Mouse (Mus musculus): ENCODE data around the gene Dcdc2b.

Dcdc2b gene

DNA sequence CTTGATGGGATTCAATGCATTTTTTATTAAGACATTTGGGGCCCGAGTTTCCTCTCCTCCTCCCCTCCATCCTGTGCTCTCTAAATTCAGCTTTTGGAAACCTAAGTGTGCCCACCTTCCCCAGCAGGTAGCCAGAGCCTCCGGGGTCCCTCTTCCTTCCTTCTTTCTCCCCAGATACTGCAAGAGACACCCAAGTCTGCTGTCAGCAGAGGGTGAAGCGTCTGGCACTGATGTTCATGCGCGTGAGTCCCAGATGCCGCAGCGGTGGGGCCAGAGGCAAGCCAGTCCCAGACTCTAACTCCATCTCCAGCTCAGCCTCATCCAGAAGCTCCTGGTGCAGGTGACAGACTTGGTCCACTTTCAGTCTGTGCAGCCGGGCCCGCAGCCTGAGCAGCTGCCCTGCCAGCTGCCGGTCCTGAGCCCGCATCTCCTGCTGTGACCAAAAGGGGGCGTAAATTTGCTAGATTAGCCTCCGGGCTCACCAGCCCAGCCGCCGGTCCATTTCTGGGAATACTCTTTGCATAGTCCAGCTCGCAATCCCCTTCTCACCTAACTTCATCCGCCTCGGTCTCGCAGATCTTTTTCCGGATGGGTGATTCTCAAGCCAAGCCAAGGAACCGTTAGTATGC, 37.1 kb downstream of the Dcdc2b start:
- peak; percentile 84 for DNase-seq

DNA sequence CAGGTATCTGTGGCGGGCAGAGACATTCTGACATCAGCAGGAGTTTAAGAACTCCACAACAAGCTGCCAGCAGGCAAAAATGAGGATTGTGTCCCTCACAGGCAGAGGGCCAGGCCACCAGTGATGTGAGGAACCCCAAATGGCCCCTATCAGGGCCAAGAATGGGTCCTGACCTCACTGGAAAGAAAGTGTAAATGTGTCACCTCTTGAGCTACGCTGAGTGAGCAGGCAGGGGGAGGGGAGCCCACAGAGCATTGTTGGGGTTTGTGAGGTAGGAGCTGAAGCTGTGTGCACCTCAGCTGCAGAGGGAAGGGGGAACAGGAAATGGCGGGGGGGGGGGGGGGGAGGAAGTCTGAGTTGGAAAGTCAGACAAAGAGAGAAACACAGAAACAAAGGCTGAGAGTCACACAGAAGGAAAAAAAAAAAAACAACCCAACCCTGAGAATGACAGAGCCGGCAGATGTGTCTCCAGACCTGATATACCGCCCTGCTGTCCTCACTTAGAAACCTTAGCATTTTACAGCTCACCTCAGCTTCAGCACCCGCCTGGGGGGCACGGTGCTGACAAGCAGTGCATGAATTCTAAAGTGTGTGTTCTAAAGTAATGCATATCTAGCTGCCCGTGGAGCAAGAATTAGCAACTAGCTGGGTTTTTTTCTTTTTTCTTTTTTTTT, 38.7 kb downstream of the Dcdc2b start:
- peak; percentile 53 for DNase-seq

DNA sequence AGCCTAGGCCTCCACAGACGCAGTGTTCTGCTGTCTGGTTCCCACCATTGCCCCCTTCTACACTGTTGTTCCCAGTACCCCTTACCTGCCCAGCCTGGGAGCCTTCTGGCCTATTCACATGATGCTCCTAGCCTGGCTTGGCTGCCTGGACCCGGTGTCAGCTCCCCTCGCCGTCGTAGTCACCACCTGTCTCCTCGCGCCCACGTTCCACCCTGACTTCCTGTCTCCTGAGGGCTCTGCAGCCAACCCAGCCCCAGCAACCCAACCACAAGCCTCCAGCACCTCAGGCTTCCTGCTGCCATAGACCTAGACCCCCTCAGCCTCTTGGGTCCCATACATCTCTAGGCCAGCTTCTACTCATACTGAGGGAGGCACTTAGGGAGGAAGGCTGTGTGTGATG, 40.6 kb downstream of the Dcdc2b start, which contains the start of gene Lck:
TSS of gene Lck (minus strand) at position 212 of the 400 bp plus-strand sequence.
- DNase-seq = peak; percentile 17

DNA sequence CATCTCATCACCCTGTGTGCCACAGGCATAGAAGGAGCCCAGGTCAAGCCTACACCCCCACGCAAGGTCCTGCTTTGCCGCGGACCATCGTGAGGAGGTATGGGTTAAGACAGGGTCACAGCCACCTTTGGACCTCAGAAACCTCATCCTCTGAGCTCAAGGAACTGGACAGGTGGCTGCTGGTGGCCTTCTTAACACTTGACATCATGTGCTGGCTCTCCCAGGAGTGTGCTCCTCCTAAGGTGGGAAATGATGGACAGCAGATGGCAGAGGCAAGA, 41.0 kb downstream of the Dcdc2b start:
- no peak for DNase-seq

DNA sequence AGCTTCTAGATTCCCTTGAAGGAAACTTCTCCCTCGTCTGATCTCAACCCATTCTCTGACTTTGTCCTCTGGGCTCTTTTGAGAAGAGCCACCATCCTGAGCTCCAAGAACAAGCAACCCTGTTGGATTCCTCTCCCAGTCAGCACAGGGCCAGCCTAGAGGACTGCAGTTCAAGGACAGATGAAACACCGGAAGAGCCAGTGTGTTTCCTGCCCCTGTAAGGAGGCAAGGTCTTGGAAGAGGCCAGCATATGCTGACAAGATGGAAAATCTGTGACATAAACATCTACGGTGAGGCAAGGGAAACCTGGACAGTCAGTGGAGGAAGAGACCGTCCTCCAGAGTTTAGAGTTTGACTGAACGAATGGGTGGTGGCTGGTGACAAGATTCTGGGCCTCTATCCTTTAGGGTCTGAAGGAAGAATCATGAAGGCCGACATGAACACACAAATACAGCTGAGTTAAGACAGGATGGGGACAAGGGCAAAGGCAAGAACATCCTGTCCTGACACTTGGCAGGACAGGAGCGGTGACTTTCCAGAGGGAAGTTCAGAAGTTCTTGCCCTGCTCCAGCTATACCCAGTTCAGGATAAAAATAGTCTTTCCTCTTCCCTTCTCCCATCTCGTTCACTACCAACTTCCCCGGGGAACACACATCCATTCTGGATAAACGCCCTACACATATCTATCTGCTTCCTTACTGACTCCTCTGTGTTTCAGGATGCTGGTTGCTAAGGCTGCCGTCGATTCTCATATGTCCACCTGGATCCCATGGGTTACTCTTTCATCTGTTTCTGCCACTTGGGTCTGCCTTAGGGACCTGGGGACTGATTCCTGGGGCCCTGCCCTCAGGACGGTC, 41.6 kb downstream of the Dcdc2b start:
- DNase-seq = peak; percentile 55

DNA sequence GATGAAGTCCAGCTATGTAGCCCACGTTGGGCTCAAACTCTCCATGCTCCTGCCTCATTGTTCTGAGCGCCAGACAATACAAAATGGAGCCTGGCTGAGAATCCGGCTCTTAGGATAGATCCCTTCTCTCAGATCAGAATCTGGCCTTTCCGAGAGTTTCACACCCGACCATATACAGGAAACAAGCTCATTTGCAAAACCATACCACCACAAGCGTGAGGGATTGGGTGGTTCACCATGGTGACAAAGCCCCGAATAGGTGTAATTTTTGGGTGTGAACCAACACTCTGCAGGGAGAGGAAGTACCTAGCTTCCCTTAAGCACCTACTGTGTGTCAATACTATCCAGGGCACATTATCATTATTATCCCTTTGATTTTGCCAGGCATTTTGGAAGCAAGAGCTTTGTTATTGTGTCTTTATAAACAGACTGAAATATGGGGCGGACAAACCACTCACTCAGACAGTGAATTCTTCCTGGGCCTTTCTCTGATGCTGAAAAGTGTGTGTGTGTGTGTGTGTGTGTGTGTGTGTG, 42.4 kb downstream of the Dcdc2b start:
- no peak for DNase-seq

DNA sequence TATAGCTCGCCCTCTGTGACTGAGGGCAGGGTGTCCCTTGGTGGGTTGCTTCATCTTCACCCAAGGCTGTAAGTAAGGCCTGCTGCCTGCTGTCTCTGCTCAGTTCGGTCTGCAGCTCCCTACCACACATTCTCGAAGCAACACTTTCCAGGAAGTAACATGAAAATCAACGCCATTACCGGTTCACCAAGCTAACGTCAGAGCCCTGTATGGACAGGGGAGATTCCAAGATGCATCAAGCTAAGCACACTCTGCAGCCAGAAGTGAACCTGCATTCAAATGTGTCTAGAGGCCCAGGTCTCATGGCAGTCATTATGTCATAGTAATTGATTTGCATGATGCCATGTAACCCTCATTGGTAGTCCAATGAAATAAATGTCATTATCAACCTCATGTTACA, 44.0 kb downstream of the Dcdc2b start:
- no peak for DNase-seq

DNA sequence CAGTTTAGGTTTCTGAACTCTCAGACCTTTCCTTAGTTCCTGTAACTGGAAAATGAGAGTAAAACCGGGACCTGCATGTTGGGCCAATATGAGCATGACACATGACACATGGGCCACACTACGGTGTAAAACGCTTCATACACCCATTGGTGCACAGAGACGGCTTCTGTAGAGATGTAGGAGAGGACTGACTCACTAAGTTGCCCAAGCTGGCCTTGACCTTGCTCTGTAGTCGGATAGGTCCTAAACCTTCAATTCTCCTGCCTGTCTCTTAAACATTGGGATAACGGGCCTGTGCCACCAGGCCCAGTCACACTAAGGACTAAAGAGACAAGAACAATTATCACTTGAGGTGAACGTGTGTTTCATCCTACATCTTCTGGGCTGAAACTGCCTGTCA, 45.7 kb downstream of the Dcdc2b start:
- no peak for DNase-seq

DNA sequence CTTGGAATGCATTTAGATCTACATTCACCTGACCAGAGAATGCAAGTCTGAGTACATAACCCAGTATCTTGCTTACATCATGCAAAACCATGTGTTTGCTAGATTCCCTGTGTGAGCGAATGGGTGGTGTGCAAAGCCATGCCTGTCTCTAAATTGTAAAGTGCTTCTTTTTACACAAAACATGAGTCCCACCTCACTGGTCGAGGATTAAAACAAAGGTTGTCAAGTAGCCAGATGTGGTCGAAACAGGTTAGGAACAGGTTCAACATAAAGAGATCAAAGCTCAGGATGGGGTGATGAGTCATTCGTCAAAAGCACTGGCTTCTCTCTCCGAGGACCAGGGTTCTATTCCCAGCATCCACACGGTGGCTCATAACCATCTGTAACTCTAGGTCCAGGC, 48.9 kb downstream of the Dcdc2b start:
- DNase-seq = no peak

DNA sequence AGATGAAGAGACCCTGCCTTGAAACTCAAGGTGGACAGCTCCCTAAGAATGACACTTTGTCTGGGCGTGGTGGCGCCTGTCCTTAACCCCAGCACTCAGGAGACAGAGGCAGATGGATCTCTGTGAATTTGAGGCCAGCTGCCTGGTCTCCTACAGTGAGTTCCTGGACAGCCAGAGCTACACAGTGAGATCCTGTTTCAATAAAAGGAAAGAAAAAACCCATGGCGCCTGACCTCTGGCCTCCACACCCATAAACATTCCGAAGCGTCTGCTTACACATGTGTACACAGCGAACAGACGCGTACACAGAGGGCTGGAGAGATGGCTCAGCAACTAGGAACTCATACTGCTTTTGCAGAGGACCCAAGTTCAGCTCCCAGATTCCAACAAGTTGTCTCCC, 50.3 kb downstream of the Dcdc2b start:
- peak; percentile 39 for DNase-seq

DNA sequence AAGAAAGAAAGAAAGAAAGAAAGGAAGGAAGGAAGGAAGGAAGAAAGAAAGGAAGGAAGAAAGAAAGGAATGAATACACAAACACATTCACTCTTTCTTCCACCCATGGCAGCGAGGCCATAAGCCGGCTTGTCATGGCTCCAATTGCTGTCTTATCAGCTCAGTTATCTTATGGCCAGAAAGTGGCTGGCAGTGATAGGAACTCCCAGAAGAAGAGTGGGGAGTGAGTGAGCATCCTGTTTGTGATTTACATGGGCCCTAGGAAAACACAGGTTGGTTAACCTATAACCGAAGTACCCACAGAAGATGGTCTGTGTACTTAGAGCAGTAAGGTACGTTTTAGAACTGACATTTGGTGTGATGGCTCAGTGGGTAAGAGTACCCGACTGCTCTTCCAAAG, 52.9 kb downstream of the Dcdc2b start:
- no peak for DNase-seq

All from kidney, postnatal 14 days (tissue).